Mouse (Mus musculus) gastrocnemius, adult 18-20 months (tissue): ENCODE results near the gene Ddx27. TPM values are rescaled to one million over a fixed set of nuclear protein-coding genes. Genes with fewer than 3 reads are reported as not detected.

Experiments used
- DNase-seq: peaks from one replicate; pipeline ENCODE4 v3.0.0; 2021; ENCODE audit warnings: low spot score
- total RNA-seq, 2 experiments: library from RNA; stranded (reverse); gene quantifications; 2 replicates each; pipeline ENCODE4 v1.2.3; 2021

Gene Ddx27
- total RNA-seq, 2 experiments from 2014 or later = 8.0 to 9.7 TPM

DNA sequence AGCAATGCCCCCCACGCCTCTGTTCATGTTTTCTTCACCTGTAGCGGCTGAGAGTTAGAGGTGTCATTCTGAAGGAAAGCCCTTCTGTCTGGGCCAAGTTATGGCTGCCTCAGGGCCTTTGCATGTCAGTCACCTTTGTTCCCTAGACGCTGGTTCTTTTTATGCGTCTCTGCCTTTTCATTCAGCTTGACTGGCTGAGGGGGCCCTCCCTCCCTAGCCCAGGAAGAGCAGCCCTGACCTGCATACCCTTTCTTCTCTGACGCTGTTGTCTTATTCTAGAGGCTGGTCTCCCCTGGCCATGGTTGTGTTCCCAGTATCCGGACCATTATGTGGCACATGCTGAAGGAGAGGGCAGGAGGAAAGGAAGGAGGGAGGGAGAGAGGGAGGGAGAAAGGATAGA lies 66.1 kb downstream of the Ddx27 start:
- no peak for DNase-seq

DNA sequence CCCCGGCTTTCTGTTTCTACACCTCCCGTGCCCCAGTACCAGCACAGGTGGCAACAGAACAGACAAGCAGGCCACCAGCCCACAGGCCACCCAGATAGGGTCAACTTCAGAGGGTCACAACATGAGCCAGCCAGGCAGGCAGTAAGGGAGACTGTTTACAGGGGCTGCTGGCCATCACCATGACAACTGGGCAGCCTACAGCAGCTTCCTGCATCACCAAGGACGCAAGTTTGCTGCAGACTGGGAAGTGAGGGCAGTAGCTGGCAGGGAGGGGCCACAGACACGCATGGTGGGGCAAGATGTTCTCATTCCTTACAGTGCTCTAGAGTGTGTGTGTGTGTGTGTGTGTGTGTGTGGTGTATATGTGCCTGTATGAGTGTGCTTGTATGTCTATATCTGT lies 66.6 kb downstream of the Ddx27 start:
- no peak for DNase-seq

Other genes starting within 250 kb of the Ddx27 start
- gene Trp53rkb, start 222.7 kb upstream of the Ddx27 start, total RNA-seq = 1 to 10 TPM; 2.0 to 2.7 TPM
- gene Arfgef2, start 209.6 kb upstream of the Ddx27 start, total RNA-seq = 10 to 100 TPM; 25.8 to 30.9 TPM
- 10 to 100 TPM; 51.8 to 59.6 TPM for gene Cse1l, start 109.2 kb upstream of the Ddx27 start, total RNA-seq
- gene Stau1, start 18.9 kb upstream of the Ddx27 start, total RNA-seq = 10 to 100 TPM; 35.7 to 38.2 TPM
- 10 to 100 TPM; 25.7 to 26.8 TPM for gene Znfx1, start 47.8 kb downstream of the Ddx27 start, total RNA-seq
- 10 to 100 TPM; 22.2 to 25.8 TPM for gene Kcnb1, start 175.0 kb downstream of the Ddx27 start, total RNA-seq
- gene Ptgis, start 225.4 kb downstream of the Ddx27 start, total RNA-seq = 1 to 10 TPM; 1.3 to 1.8 TPM